Mouse (Mus musculus) left cerebral cortex, adult 2 months (tissue): ENCODE data around the gene Btnl1. TPM values are rescaled to one million over a fixed set of nuclear protein-coding genes. Genes with fewer than 3 reads are reported as not detected.
A peak's percentile ranks its signal among the peaks of the same experiment; 100 is the strongest.

Source experiments
- DNase-seq, 2 experiments: peaks; one replicate each; pipeline ENCODE4 v3.0.0; 2021 to 2022; ENCODE audit warnings: low spot score in 2 of 2, mixed read lengths in 1 of 2; ENCODE audit errors: extremely low spot score in 1 of 2
- H3K27ac ChIP-seq: fragments of 200-600 bp; 2 replicates; pipeline ENCODE4 v1.8.1; 2022
- H3K4me3 ChIP-seq: fragments of 200-600 bp; 2 replicates; pipeline ENCODE4 v1.8.1; 2022
- CTCF ChIP-seq: fragments of 200-600 bp; IDR thresholded peaks from 2 replicates; pipeline ENCODE4 v1.8.1; 2022; ENCODE audit warnings: antibody characterized with exemption, mild to moderate bottlenecking, moderate library complexity
- intact Hi-C: fragments of 180-260 bp; cut with DNase I; formaldehyde crosslinking; loops from one replicate; pipeline ENCODE4 v1.15.1; 2025
- total RNA-seq, 2 experiments: library from RNA; stranded (reverse); gene quantifications; 2 replicates each; pipeline ENCODE4 v1.2.3; 2021

Gene Btnl1
- total RNA-seq, 2 experiments from 2014 or later = not detected

GRCm38 (mm10) chr17:34391507-34391906, 14.6 kb downstream of the Btnl1 start:
- intact Hi-C loops = no loop called here
- H3K4me3 ChIP-seq = no peak overlapping the region
- no peak overlapping the region for H3K27ac ChIP-seq
- DNase-seq = no peak
- no peak for TF ChIP-seq CTCF

- intact Hi-C loops = no loop called here
- no peak; the same call in 1 of the 2 replicates for TF ChIP-seq CTCF
- peak in 1 of 2 experiments; percentile 12 for DNase-seq
- no peak overlapping the region for H3K27ac ChIP-seq
- H3K4me3 ChIP-seq = peak overlapping the region; percentile 37
Observed at GRCm38 (mm10) chr17:34392321-34392720, 15.4 kb downstream of the Btnl1 start.

- no peak overlapping the region for H3K4me3 ChIP-seq
- intact Hi-C loops = no loop called here
- TF ChIP-seq CTCF = peak; percentile 33
- DNase-seq = no peak
- no peak overlapping the region for H3K27ac ChIP-seq
Observed at GRCm38 (mm10) chr17:34397357-34397756, 20.4 kb downstream of the Btnl1 start.

- H3K4me3 ChIP-seq = peak overlapping the region; percentile 68
- TF ChIP-seq CTCF = no peak
- H3K27ac ChIP-seq = peak overlapping the region; percentile 95
Observed at GRCm38 (mm10) chr17:34398058-34398710, 21.3 kb downstream of the Btnl1 start.

GRCm38 (mm10) chr17:34398711-34399393, 21.9 kb downstream of the Btnl1 start, which contains the start of gene BC051142:
Gene BC051142 (plus strand): TSS chr17:34398820.
- intact Hi-C loops = no loop called here
- peak within 1 kb of the TSS; percentile 95 for H3K27ac ChIP-seq
- peak within 1 kb of the TSS; percentile 68 for H3K4me3 ChIP-seq

More at GRCm38 (mm10) chr17:34398058-34398710, 21.3 kb downstream of the Btnl1 start:
- intact Hi-C loops = no loop called here
- peak; percentile 46 to 55 for DNase-seq

GRCm38 (mm10) chr17:34399394-34399715, 22.4 kb downstream of the Btnl1 start:
- TF ChIP-seq CTCF = no peak
- intact Hi-C loops = no loop called here
- H3K4me3 ChIP-seq = no peak overlapping the region; the same call in 1 of the 2 replicates
- H3K27ac ChIP-seq = no peak overlapping the region
- no peak for DNase-seq

More at GRCm38 (mm10) chr17:34398711-34399393, 21.9 kb downstream of the Btnl1 start, which contains the start of gene BC051142:
- DNase-seq = peak; percentile 84 to 85
- no peak; the same call in 1 of the 2 replicates for TF ChIP-seq CTCF

- peak; percentile 96 for TF ChIP-seq CTCF
- Histone ChIP-seq H3K4me3 (no peak overlapping the region), H3K27ac (no peak overlapping the region)
- intact Hi-C loops = loop anchor here (1.0 to 2.0 kb wide), 4 partner anchors 23 to 240 kb away; no protein-coding TSS in a partner anchor
- DNase-seq = peak; percentile 71 to 79
Observed at GRCm38 (mm10) chr17:34411117-34411516, 34.2 kb downstream of the Btnl1 start.

GRCm38 (mm10) chr17:34420014-34420413, 43.1 kb downstream of the Btnl1 start:
- H3K4me3 ChIP-seq = no peak overlapping the region
- TF ChIP-seq CTCF = no peak
- no peak overlapping the region for H3K27ac ChIP-seq
- no peak for DNase-seq
- intact Hi-C loops = no loop called here

- intact Hi-C loops = no loop called here
- no peak; the same call in 1 of the 2 replicates for TF ChIP-seq CTCF
- no peak overlapping the region for H3K4me3 ChIP-seq
- no peak overlapping the region for H3K27ac ChIP-seq
- DNase-seq = no peak
Observed at GRCm38 (mm10) chr17:34427597-34427996, 50.7 kb downstream of the Btnl1 start.

Other genes starting within 250 kb of the Btnl1 start
- gene H2-DMb2, start 233.8 kb upstream of the Btnl1 start, total RNA-seq = under 1 TPM; 0.56 to 0.59 TPM
- 1 to 10 TPM; 1.1 to 1.7 TPM for gene H2-DMb1, start 224.1 kb upstream of the Btnl1 start, total RNA-seq
- gene Tap1, start 189.6 kb upstream of the Btnl1 start, total RNA-seq = 1 to 10 TPM; 2.1 to 3.4 TPM
- gene Psmb9, start 189.4 kb upstream of the Btnl1 start, total RNA-seq = 1 to 10 TPM; 1.1 to 2.0 TPM
- 1 to 10 TPM; 2.0 to 3.2 TPM for gene Psmb8, start 179.4 kb upstream of the Btnl1 start, total RNA-seq
- 1 to 10 TPM; 7.0 to 7.8 TPM for gene Tap2, start 173.6 kb upstream of the Btnl1 start, total RNA-seq
- under 1 TPM; 0.16 to 0.18 TPM for gene H2-Ob, start 138.2 kb upstream of the Btnl1 start, total RNA-seq
- gene H2-Ab1, start 119.4 kb upstream of the Btnl1 start, total RNA-seq = 1 to 10 TPM; 1.3 to 3.1 TPM
- 1 to 10 TPM; 1.0 to 3.1 TPM for gene H2-Aa, start 89.3 kb upstream of the Btnl1 start, total RNA-seq
- 1 to 10 TPM; 1.1 to 2.1 TPM for gene H2-Eb1, start 71.3 kb upstream of the Btnl1 start, total RNA-seq
- not detected for gene H2-Eb2, start 51.5 kb upstream of the Btnl1 start, total RNA-seq
- gene Btnl2, start 22.3 kb upstream of the Btnl1 start, total RNA-seq = under 1 TPM; 0.65 to 0.68 TPM
- 1 to 10 TPM; 2.5 to 4.4 TPM for gene BC051142, start 21.7 kb downstream of the Btnl1 start, total RNA-seq
- not detected for gene Btnl4, start 100.2 kb downstream of the Btnl1 start, total RNA-seq
- not detected for gene Btnl6, start 140.2 kb downstream of the Btnl1 start, total RNA-seq
- gene Notch4, start 187.1 kb downstream of the Btnl1 start, total RNA-seq = 10 to 100 TPM in 1 of 2 experiments, 1 to 10 TPM in 1; 9.1 to 18.3 TPM
- 1 to 10 TPM; 1.8 to 3.3 TPM for gene Gpsm3, start 212.7 kb downstream of the Btnl1 start, total RNA-seq
- 10 to 100 TPM; 49.6 to 68.5 TPM for gene Pbx2, start 214.1 kb downstream of the Btnl1 start, total RNA-seq
- gene Ager, start 220.7 kb downstream of the Btnl1 start, total RNA-seq = 1 to 10 TPM in 1 of 2 experiments, under 1 TPM in 1; 0.47 to 1.2 TPM
- gene Rnf5, start 226.6 kb downstream of the Btnl1 start, total RNA-seq = 10 to 100 TPM; 70.7 to 71.5 TPM
- 100 to 1,000 TPM; 156 to 166 TPM for gene Agpat1, start 227.1 kb downstream of the Btnl1 start, total RNA-seq
- 1 to 10 TPM; 2.9 to 3.5 TPM for gene Egfl8, start 238.8 kb downstream of the Btnl1 start, total RNA-seq